In the genomic region with DNA sequence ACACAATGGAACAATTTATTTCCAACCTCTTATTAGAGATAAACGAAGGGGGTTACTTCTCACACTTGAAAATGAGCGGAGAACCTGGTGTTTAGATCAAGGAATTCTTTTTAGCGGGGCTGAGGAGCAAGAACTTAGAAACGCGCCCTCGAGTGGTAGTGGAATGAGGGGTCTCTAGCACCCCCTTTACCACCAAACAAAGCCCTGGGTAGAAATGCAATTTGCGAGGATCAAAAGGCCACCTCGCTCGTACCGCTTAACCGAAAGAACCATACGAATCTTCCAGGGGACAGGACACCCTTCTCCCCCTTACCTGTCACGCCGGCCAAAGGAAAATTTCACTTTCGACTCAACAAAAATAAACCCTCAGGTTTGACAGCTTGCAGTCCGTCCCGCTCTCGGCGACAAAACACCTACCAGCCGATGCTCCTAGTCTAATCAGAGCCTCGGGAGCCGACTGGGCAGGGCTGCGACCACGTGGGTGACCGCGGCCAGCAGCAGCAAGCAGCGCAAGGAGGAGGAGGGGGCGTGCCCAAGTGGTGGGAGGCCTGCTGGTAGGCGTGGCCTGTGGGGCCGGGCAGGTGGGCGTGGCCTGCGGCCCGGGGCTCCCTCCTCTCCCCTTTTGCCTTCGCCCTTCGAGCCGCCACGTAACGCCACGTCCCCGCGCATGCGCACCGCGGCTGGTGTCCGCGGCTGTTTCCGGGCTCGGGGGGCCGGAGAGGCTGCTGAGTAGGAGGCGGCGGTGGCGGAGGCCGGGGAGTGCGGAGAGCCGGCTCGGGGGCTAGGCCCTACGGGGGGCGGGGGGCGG, we compare ENCODE assay signal across 8 mouse cellular contexts. TPM values are rescaled to one million over a fixed set of nuclear protein-coding genes. Genes with fewer than 3 reads are reported as not detected.
DNase-seq lines count a peak whose midpoint lies in the region; ATAC-seq and TF ChIP-seq lines count a peak whose summit lies in the region.

TSS of gene Uso1 (plus strand) at position 700 of the 808 bp plus-strand sequence.

- no peak for TF ChIP-seq CTCF in cortical plate, adult 2 months (IDR thresholded peaks at IDR 0.05; ENCODE audit: extremely low read depth, insufficient read depth, low read length)

- TF ChIP-seq POLR2A in cortical plate, adult 2 months (IDR thresholded peaks at IDR 0.05; ENCODE audit: extremely low read depth, insufficient read depth, low read length), result peak; percentile 57; the same call in 1 of the 2 replicates

- peak within 1 kb of the TSS; percentile 65 for H3K4me3 ChIP-seq in cortical plate, adult 2 months (ENCODE audit: insufficient read depth, low read length)
- H3K4me3 ChIP-seq in megakaryocyte, embryonic 14.5 days (replicated peaks), result peak within 1 kb of the TSS; percentile 93

- peaks cover 4% of the 10 kb centered on the region for H3K4me1 ChIP-seq in cortical plate, adult 2 months (ENCODE audit: control insufficient read depth, insufficient read depth, low read length)
- peaks cover 55% of the 10 kb centered on the region for H3K4me1 ChIP-seq in megakaryocyte, embryonic 14.5 days

- peak; percentile 99 for DNase-seq in gastrocnemius, adult 8-10 months (ENCODE audit: low spot score in 2 of 2)
- peak; percentile 80 for DNase-seq in hindlimb bud, embryonic 11.5 days (ENCODE audit: extremely low spot score, low read depth, low spot score)
- DNase-seq in left cerebral cortex, adult 8-10 months (ENCODE audit: low spot score in 2 of 2), result peak; percentile 88 to 99
- peak; percentile 99 for DNase-seq in right cerebral cortex, postnatal 10 days (ENCODE audit: low spot score in 2 of 2)
- DNase-seq in urinary bladder, postnatal 25 days (ENCODE audit: low spot score), result peak; percentile 97

- peaks cover 39% of the 10 kb centered on the region for H3K36me3 ChIP-seq in megakaryocyte, embryonic 14.5 days (replicated peaks; ENCODE audit: low read length)

- H3K27me3 ChIP-seq in megakaryocyte, embryonic 14.5 days (replicated peaks), result no peaks in the 10 kb centered on the region

- H3K27ac ChIP-seq in cortical plate, adult 2 months (ENCODE audit: insufficient read depth, low read length), result no peak within 1 kb of the TSS; the same call in 1 of the 2 replicates

- ATAC-seq in activated CD4-positive, CD25-positive, alpha-beta regulatory T cell, adult 4 months, result peak; percentile 88

- H3K9me3 ChIP-seq in megakaryocyte, embryonic 14.5 days, result no peaks in the 10 kb centered on the region

RNA-seq across cellular contexts. Expression of gene Uso1, which starts in this region (rescaled TPM):
- polyA plus RNA-seq in activated CD4-positive, CD25-positive, alpha-beta regulatory T cell, adult 4 months (2017; shearing (Covaris generic)), result 10 to 100 TPM; 31.3 to 33.8 TPM
- 44.8 and 46.2 TPM in 2 replicates for polyA plus RNA-seq in cortical plate, adult 2 months (2012; rRNA removed)
- total RNA-seq in gastrocnemius, adult 8-10 months (2022), result 10 to 100 TPM; 68.9 to 76.0 (median 74.1) TPM
- total RNA-seq in left cerebral cortex, adult 8-10 months (2022), result 10 to 100 TPM; 76.4 to 82.2 (median 79.0) TPM
- polyA plus RNA-seq in megakaryocyte, embryonic 14.5 days (2012; ENCODE audit: insufficient read depth, low replicate concordance), result 24.1 and 49.3 TPM in 2 replicates
